Mouse (Mus musculus) CH12.LX (cell line): ENCODE results near the gene Macrod2.

Source experiments
- CTCF ChIP-seq, 2 experiments: IDR thresholded peaks in 1 of 2; conservative IDR thresholded peaks in 1 of 2; 2 replicates each; pipeline ENCODE4 v1.5.1; 2011 to 2012; ENCODE audit warnings: low read depth in 2 of 2, low read length in 2 of 2, improper control_type of control experiment in 1 of 2, inconsistent platforms in 1 of 2, mild to moderate bottlenecking in 1 of 2, moderate library complexity in 1 of 2
- E2F4 ChIP-seq: IDR thresholded peaks from 2 replicates; pipeline ENCODE4 v1.6.1; 2011; ENCODE audit warnings: low read depth, low read length, improper control_type of control experiment; ENCODE audit not compliant: insufficient replicate concordance
- ETS1 ChIP-seq: conservative IDR thresholded peaks from 2 replicates; pipeline ENCODE4 v1.6.1; 2012; ENCODE audit warnings: low read depth, mild to moderate bottlenecking, inconsistent platforms, low read length, improper control_type of control experiment, moderate library complexity
- GABPA ChIP-seq: IDR thresholded peaks from 2 replicates; pipeline ENCODE4 v1.6.1; 2012; ENCODE audit warnings: low read depth, low read length, improper control_type of control experiment, inconsistent platforms; ENCODE audit not compliant: insufficient replicate concordance
- IRF4 ChIP-seq: IDR thresholded peaks from 2 replicates; pipeline ENCODE4 v1.6.1; 2014; ENCODE audit warnings: low read depth, mild to moderate bottlenecking, inconsistent platforms, low read length, improper control_type of control experiment
- JUND ChIP-seq: conservative IDR thresholded peaks from 2 replicates; pipeline ENCODE4 v1.6.1; 2011; ENCODE audit warnings: low read depth, low read length, improper control_type of control experiment
- MAFK ChIP-seq: IDR thresholded peaks from 2 replicates; pipeline ENCODE4 v1.6.1; 2011; ENCODE audit warnings: low read length, improper control_type of control experiment; ENCODE audit not compliant: insufficient replicate concordance
- POLR2A ChIP-seq: IDR thresholded peaks from 2 replicates; pipeline ENCODE4 v1.6.1; 2011; ENCODE audit warnings: low read depth, mild to moderate bottlenecking, improper control_type of control experiment, low read length
- SIN3A ChIP-seq: IDR thresholded peaks from 2 replicates; pipeline ENCODE4 v1.6.1; 2012; ENCODE audit warnings: low read length, improper control_type of control experiment, inconsistent platforms
- SMC3 ChIP-seq: IDR thresholded peaks from 2 replicates; pipeline ENCODE4 v1.6.1; 2011; ENCODE audit warnings: low read depth, low read length, improper control_type of control experiment
- UBTF ChIP-seq: IDR thresholded peaks from 2 replicates; pipeline ENCODE4 v1.6.1; 2012; ENCODE audit warnings: low read depth, mild to moderate bottlenecking, inconsistent platforms, low read length, improper control_type of control experiment, moderate library complexity
- ZC3H11A ChIP-seq: IDR thresholded peaks from 2 replicates; pipeline ENCODE4 v1.6.1; 2012; ENCODE audit warnings: low read depth, mild to moderate bottlenecking, inconsistent platforms, low read length, improper control_type of control experiment

DNA sequence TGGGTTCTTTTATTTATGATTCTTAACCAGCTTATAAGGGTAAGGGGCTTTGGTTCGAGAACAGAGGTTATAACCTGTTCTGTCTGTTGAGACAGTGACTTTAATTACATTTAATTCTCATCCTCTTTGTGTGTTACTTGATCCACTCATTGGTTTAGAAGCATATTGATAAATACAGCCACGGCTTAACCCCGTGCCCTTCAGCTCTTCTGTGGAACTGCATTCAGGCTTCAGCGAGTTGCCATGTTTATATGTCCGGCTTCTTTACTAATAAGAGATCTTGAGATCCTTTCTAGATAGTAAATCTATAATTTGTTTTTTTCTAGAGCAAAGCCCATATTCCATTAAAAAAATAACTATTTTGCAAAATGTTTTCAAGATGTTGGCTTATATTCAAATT, 608.7 kb downstream of the Macrod2 start:
- TF ChIP-seq POLR2A = no peak
- no peak for TF ChIP-seq CTCF (conservative IDR thresholded peaks at IDR 0.05 in 1 of 2, IDR thresholded peaks at IDR 0.05 in 1 of 2; ENCODE audit: low read depth in 2 of 2, low read length in 2 of 2)
- no peak for TF ChIP-seq ZC3H11A
- no peak for TF ChIP-seq ETS1
- TF ChIP-seq SIN3A = no peak
- no peak for TF ChIP-seq JUND
- TF ChIP-seq E2F4 = no peak
- TF ChIP-seq SMC3 = no peak
- TF ChIP-seq MAFK = no peak
- no peak for TF ChIP-seq UBTF
- no peak for TF ChIP-seq GABPA
- TF ChIP-seq IRF4 = no peak
